ENCODE assay signal across 19 mouse cellular contexts in the genomic region with DNA sequence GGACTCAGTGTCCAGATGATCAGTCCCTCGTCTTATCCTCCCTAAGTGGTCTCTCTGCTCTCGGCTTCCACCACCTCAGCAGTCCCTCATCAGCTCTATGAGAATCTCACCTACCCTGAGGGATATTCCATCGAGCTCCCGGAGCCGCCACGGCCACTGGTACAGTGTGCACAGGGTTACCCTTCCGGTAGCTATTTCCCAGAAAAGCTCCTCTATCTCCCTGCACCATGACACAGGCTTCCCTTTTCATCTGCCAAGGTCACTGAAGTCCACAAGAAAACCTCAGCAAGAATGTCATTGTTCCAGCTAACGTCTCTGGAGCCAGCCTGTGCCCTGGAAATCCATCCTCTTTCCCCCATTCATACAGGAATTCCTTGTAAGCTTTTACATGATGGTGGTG.
"Had no signal": no experiment of that assay in that cellular context is flagged by ENCODE, and none has a peak within 500 bp of the region (broad histone marks: within the 10 kb centered on the region; RNA-seq: fewer than 3 reads in every experiment).

No protein-coding gene starts in this region.

- DNase-seq: lung, adult 18-20 months; lung, embryonic 14.5 days; lung, postnatal 10 days; lung, postnatal 4 days; midbrain, embryonic 14.5 days; retina, postnatal 1 day; right cerebral cortex, adult 18-20 months; right cerebral cortex, postnatal 25 days; right cerebral cortex, postnatal 4 days; spleen, adult 18-20 months; thymus, adult 18-20 months; thymus, postnatal 25 days had no signal

- H3K9me3 ChIP-seq: liver, embryonic 15.5 days; midbrain, embryonic 10.5 days; midbrain, embryonic 12.5 days; neural tube, embryonic 13.5 days; neural tube, embryonic 15.5 days had no signal

- H3K4me2 ChIP-seq: liver, embryonic 15.5 days; lung, embryonic 14.5 days; midbrain, embryonic 12.5 days; neural tube, embryonic 13.5 days; neural tube, embryonic 15.5 days had no signal

- ATAC-seq: midbrain, embryonic 16.5 days had no signal

- H3K9ac ChIP-seq: liver, embryonic 15.5 days; lung, embryonic 14.5 days; midbrain, embryonic 12.5 days; neural tube, embryonic 13.5 days; neural tube, embryonic 15.5 days had no signal

- H3K27ac ChIP-seq: liver, embryonic 15.5 days; midbrain, embryonic 10.5 days; midbrain, embryonic 12.5 days; neural tube, embryonic 13.5 days; neural tube, embryonic 15.5 days had no signal

- H3K36me3 ChIP-seq: liver, embryonic 15.5 days; midbrain, embryonic 10.5 days; midbrain, embryonic 12.5 days; neural tube, embryonic 13.5 days; neural tube, embryonic 15.5 days had no signal

- H3K4me3 ChIP-seq: liver, embryonic 15.5 days; midbrain, embryonic 10.5 days; midbrain, embryonic 12.5 days; myocyte; neural tube, embryonic 13.5 days; neural tube, embryonic 15.5 days had no signal
